Mouse (Mus musculus): ENCODE results near the gene Plekhb2. TPM values are rescaled to one million over a fixed set of nuclear protein-coding genes. Genes with fewer than 3 reads are reported as not detected.

The Plekhb2 gene
- polyA plus RNA-seq, 1 experiment from 2014 or later: 19.0 TPM

DNA sequence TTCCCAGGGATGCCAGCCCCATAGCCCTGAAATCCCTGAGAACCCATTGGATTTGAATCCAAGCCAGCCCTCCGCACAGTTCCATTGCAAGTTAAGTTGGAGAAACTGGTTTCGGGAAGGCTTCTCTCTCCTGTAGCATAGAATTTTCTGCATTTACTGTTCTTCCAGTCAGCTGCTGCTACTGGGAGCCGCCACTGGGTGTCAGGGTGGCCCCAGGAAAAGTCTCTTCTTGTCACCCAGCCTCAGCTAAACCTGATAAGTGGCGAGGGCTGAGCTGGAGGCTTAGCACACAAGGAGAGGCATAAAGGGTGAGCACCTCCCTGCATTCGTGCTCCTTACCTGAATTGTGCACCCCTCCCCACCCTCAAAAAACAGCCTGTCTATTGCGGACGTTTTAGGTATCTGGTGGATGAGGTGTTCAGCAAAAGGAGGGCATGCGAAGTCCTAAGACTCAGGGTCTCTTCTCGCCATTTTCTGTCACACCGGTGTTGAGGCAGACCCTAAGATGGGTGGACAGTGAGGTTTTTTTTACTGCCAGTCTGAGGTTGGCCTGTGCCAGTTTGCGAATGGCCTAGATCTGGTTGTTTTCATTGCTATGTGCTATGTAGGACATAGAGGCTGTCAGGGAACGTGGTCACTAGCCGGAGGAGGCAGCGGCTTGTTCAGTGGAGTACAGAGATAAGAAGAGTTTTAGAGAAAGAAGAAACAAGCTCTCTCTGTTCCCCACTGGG, 41.9 kb downstream of the Plekhb2 start:
- WGBS: 64% methylated on average over 14 of the region's 14 CpGs
- Histone ChIP-seq H3K27ac (no peak overlapping the region), H3K36me3 (no peaks in the 10 kb centered on the region), H3K9me3 (replicated peaks) (no peaks in the 10 kb centered on the region), H3K4me3 (no peak overlapping the region), H3K27me3 (ENCODE audit: low read depth, poor library complexity, severe bottlenecking) (no peaks in the 10 kb centered on the region), H3K4me1 (no peaks in the 10 kb centered on the region)
- peak; percentile 45 for DNase-seq (ENCODE audit: low spot score)

DNA sequence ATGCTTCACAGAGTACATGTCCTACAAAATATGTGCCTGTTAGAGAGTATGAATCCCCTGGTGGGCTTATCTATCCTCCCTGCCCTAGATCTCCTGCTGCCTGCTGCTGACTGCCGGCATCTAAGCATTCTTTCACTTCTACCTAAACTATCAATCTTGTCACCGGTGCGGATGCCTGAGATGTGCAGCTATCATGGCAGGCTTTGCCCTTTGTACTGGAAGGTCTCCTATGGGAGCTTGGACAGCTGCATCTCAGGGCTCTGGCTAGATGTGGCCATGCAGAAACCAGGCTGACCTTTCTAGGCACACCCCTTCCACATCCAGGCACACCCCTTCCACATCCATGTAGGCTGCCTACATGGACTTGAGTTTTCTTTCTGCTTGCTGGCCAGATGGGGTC, 42.7 kb downstream of the Plekhb2 start:
- no peak for DNase-seq (ENCODE audit: low spot score)

DNA sequence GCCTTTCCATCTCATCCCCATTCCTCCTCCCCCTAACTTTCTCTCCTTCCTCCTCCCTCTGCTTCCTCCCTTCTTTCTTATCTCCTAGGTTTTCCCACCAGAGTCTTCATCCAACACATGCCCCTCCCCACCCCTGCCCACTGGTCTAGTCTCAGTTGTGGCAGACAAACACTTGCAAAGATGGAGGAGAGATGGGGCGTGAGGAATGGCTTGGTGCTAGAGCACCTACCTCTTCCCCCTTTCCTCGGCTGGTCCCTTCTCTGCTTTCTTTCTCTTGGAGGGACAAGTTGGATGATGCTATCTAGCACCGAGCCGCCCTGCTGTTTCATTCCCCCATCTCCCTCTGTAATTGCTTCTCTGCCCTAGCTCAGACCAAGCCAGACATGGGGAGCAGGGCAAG, 43.6 kb downstream of the Plekhb2 start:
- DNase-seq (ENCODE audit: low spot score): no peak
- Histone ChIP-seq H3K36me3 (no peaks in the 10 kb centered on the region), H3K27me3 (ENCODE audit: low read depth, poor library complexity, severe bottlenecking) (no peaks in the 10 kb centered on the region), H3K27ac (no peak overlapping the region), H3K9me3 (replicated peaks) (no peaks in the 10 kb centered on the region), H3K4me3 (no peak overlapping the region), H3K4me1 (no peaks in the 10 kb centered on the region)
- 82% methylated on average over 4 of the region's 4 CpGs for WGBS

More for the DNA sequence above, 42.7 kb downstream of the Plekhb2 start:
- 80% methylated on average over 3 of the region's 3 CpGs for WGBS
- H3K9me3 ChIP-seq (replicated peaks): no peaks in the 10 kb centered on the region
- H3K4me3 ChIP-seq: no peak overlapping the region
- no peaks in the 10 kb centered on the region for H3K36me3 ChIP-seq
- no peaks in the 10 kb centered on the region for H3K27me3 ChIP-seq (ENCODE audit: low read depth, poor library complexity, severe bottlenecking)
- no peaks in the 10 kb centered on the region for H3K4me1 ChIP-seq
- H3K27ac ChIP-seq: no peak overlapping the region

DNA sequence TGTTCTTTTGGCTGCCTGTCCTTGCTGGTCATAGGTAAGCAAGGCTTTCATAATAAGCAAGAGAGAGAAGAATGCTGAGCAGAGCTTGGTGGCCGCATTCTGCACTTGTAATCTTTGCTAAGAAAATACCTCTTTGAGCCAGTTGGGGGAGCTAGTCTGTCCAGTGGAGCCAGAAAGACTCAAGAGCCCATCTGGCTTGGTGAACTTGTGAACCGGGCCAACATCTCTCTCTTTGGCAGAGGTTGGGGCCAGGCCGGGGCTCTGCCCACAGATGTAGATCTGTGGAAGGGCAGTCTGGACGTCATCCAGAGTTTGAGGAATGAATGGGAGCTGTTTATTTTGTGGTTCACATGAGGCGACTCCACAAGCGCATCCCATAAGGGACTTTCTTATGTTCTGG, 44.1 kb downstream of the Plekhb2 start:
- Histone ChIP-seq H3K36me3 (no peaks in the 10 kb centered on the region), H3K27ac (no peak overlapping the region), H3K9me3 (replicated peaks) (no peaks in the 10 kb centered on the region), H3K27me3 (ENCODE audit: low read depth, poor library complexity, severe bottlenecking) (no peaks in the 10 kb centered on the region), H3K4me1 (no peaks in the 10 kb centered on the region), H3K4me3 (no peak overlapping the region)
- 81% methylated on average over 6 of the region's 6 CpGs for WGBS
- no peak for DNase-seq (ENCODE audit: low spot score)

DNA sequence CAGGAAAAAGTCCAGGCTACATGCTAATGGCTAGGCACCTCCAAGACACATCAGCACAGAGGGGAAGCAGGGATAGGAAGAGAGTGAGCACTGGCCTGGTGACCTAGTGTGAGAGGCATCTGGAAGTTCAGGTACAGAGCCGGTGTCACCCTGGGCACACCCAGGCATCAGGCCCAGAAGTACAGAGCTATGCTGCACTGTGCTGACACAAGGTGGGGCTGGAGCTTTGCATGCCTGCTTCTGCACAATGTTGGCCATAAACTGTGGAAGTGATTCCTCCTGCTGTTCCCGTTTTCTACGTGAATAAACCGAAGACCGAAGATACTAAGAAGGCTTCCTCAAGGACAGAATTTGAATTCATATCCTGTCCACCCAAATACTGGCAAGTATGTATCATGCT, 46.3 kb downstream of the Plekhb2 start:
- Histone ChIP-seq H3K27ac (no peak overlapping the region), H3K27me3 (ENCODE audit: low read depth, poor library complexity, severe bottlenecking) (no peaks in the 10 kb centered on the region), H3K4me3 (no peak overlapping the region), H3K36me3 (no peaks in the 10 kb centered on the region), H3K9me3 (replicated peaks) (no peaks in the 10 kb centered on the region), H3K4me1 (no peaks in the 10 kb centered on the region)
- WGBS: 92% methylated on average over 5 of the region's 5 CpGs
- no peak for DNase-seq (ENCODE audit: low spot score)

DNA sequence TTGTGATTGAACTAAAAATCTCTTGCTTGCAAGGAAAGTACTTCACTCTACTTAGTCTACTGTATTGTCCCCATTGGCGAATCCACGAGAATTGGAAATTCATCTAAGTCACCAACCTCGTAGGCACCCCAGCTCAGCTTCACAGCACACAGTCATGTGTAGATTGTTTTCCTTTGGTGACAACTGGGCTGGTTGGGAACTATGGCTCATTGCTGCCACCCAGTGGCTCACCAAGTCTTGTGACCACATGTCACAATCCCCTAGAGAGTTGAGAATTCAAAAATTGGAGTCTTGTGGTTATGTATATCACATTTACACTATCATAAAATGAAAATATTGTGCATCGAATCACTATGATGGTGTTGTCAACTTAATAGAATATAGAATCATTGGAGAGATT, 47.1 kb downstream of the Plekhb2 start:
- Histone ChIP-seq H3K27me3 (ENCODE audit: low read depth, poor library complexity, severe bottlenecking) (no peaks in the 10 kb centered on the region), H3K4me1 (no peaks in the 10 kb centered on the region), H3K36me3 (no peaks in the 10 kb centered on the region), H3K9me3 (replicated peaks) (no peaks in the 10 kb centered on the region), H3K4me3 (no peak overlapping the region), H3K27ac (no peak overlapping the region)
- 65% methylated on average over 4 of the region's 4 CpGs for WGBS
- DNase-seq (ENCODE audit: low spot score): peak; percentile 48

DNA sequence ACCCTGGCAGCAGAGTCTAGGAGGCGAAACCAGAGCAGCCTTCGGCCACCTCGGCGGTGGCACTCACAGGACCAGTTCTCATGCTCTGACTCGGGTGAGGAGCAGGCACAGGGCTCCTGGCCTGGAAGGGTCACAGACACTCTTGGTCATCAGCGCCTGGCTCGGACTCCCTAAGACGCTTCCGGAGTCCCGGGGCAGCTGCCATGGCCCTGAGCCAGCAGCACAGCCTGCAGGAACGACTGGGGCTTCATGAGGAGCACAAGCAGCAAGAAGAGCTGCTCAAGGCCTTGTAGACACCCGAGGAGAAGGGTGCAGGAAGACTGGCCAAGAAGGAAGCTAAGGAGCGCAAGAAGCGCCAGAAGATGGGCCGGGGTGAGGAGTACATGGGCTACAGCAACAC, 78.9 kb downstream of the Plekhb2 start:
- 95% methylated on average over 15 of the region's 15 CpGs for WGBS
- no peaks in the 10 kb centered on the region for H3K4me1 ChIP-seq
- no peak overlapping the region for H3K4me3 ChIP-seq
- H3K36me3 ChIP-seq: no peaks in the 10 kb centered on the region
- no peaks in the 10 kb centered on the region for H3K27me3 ChIP-seq (ENCODE audit: low read depth, poor library complexity, severe bottlenecking)
- no peak overlapping the region for H3K27ac ChIP-seq
- peaks cover 9% of the 10 kb centered on the region; the same call in 1 of the 2 replicates for H3K9me3 ChIP-seq (replicated peaks)
- DNase-seq (ENCODE audit: low spot score): no peak

Other genes starting within 250 kb of the Plekhb2 start
- 119 and 135 TPM in 2 replicates for gene Fam168b, start 6.9 kb upstream of the Plekhb2 start, polyA plus RNA-seq (2016; fragmentation: Nextera tagmentation; extraction: Ambion mirVana)

All from limb, embryonic 10.5 days (tissue).